Mouse (Mus musculus) kidney, embryonic 15.5 days (tissue): ENCODE measurements around the gene Cacng8. TPM values are rescaled to one million over a fixed set of nuclear protein-coding genes. Genes with fewer than 3 reads are reported as not detected.
"Not testable (repeated sequence)": the region's sequence is repeated elsewhere in the genome, so short reads cannot be mapped to it uniquely, and the experiment has no call there.

ENCODE experiments used
- ATAC-seq: fragments of 200-750 bp; cut with Nextera tagmentation; replicated peaks from 2 replicates; pipeline ENCODE4 v1.8.0; 2017; ENCODE audit warnings: moderate TSS enrichment; ENCODE audit not compliant: low FRiP score
- H3K27ac ChIP-seq: fragments of 300-500 bp; sonication (generic); 2 replicates; pipeline ENCODE4 v1.5.1; 2015; ENCODE audit warnings: mild to moderate bottlenecking, inconsistent platforms
- H3K27me3 ChIP-seq: fragments of 300-500 bp; sonication (generic); 2 replicates; pipeline ENCODE4 v1.6.1; 2015; ENCODE audit warnings: inconsistent platforms
- H3K36me3 ChIP-seq: fragments of 300-500 bp; sonication (generic); 2 replicates; pipeline ENCODE4 v1.6.1; 2015; ENCODE audit warnings: inconsistent platforms
- H3K4me1 ChIP-seq: fragments of 300-500 bp; sonication (generic); 2 replicates; pipeline ENCODE4 v1.6.1; 2015; ENCODE audit warnings: inconsistent platforms
- H3K4me2 ChIP-seq: fragments of 300-500 bp; sonication (generic); 2 replicates; pipeline ENCODE4 v1.6.1; 2015; ENCODE audit warnings: moderate library complexity, mild to moderate bottlenecking, inconsistent platforms
- H3K4me3 ChIP-seq: fragments of 300-500 bp; sonication (generic); replicated peaks from 2 replicates; pipeline ENCODE4 v1.5.1; 2015; ENCODE audit warnings: mild to moderate bottlenecking, inconsistent platforms
- H3K9ac ChIP-seq: fragments of 300-500 bp; sonication (generic); 2 replicates; pipeline ENCODE4 v1.6.1; 2015; ENCODE audit warnings: mild to moderate bottlenecking, inconsistent platforms
- H3K9me3 ChIP-seq: fragments of 300-500 bp; sonication (generic); replicated peaks from 2 replicates; pipeline ENCODE4 v1.6.1; 2016; ENCODE audit warnings: inconsistent platforms
- WGBS: fragments of 180-500 bp; shearing (Covaris S2); methylation state at CpG from one replicate; pipeline ENCODE4 v1.1.7; 2015; ENCODE audit warnings: mixed read lengths; 5-methylcytosine and 5-hydroxymethylcytosine counted together
- polyA plus RNA-seq: library from polyadenylated mRNA; unstranded; fragments of >200 nt; fragmentation: Nextera tagmentation; extraction: Ambion mirVana; gene quantifications from 2 replicates; pipeline ENCODE4 v1.2.1, GENCODE M21; 2015

Cacng8 gene
- polyA plus RNA-seq, 1 experiment from 2014 or later, result 1.9 TPM

GRCm38 (mm10) chr7:3389444-3390412, 755 bp upstream of the Cacng8 start:
- Histone ChIP-seq H3K27ac (peak overlapping the region; percentile 37; the same call in 1 of the 2 replicates), H3K9me3 (no peaks in the 10 kb centered on the region), H3K4me3 (peak overlapping the region; percentile 32), H3K4me2 (peak overlapping the region; percentile 56), H3K9ac (no peak overlapping the region), H3K4me1 (peaks cover 17% of the 10 kb centered on the region), H3K36me3 (no peaks in the 10 kb centered on the region), H3K27me3 (no peaks in the 10 kb centered on the region)
- no peak; the same call in 1 of the 2 replicates for ATAC-seq
- WGBS, result under 1% methylated on average over 16 of the region's 17 CpGs

GRCm38 (mm10) chr7:3391081-3391451, 583 bp downstream of the Cacng8 start:
- Histone ChIP-seq H3K4me3 (peak overlapping the region; percentile 32), H3K27ac (no peak overlapping the region), H3K36me3 (no peaks in the 10 kb centered on the region), H3K4me2 (peak overlapping the region; percentile 56), H3K9me3 (no peaks in the 10 kb centered on the region), H3K27me3 (no peaks in the 10 kb centered on the region), H3K4me1 (peaks cover 17% of the 10 kb centered on the region), H3K9ac (no peak overlapping the region)
- WGBS, result 6% methylated on average over 12 of the region's 12 CpGs
- ATAC-seq, result no peak

GRCm38 (mm10) chr7:3391809-3392208, 1.3 kb downstream of the Cacng8 start:
- peaks cover 17% of the 10 kb centered on the region for H3K4me1 ChIP-seq
- peak overlapping the region; percentile 56 for H3K4me2 ChIP-seq
- ATAC-seq, result no peak
- H3K4me3 ChIP-seq, result no peak overlapping the region
- H3K27me3 ChIP-seq, result no peaks in the 10 kb centered on the region
- no peak overlapping the region for H3K27ac ChIP-seq
- WGBS, result 25% methylated on average over 4 of the region's 4 CpGs
- H3K9ac ChIP-seq, result no peak overlapping the region
- no peaks in the 10 kb centered on the region for H3K9me3 ChIP-seq
- no peaks in the 10 kb centered on the region for H3K36me3 ChIP-seq

DNA sequence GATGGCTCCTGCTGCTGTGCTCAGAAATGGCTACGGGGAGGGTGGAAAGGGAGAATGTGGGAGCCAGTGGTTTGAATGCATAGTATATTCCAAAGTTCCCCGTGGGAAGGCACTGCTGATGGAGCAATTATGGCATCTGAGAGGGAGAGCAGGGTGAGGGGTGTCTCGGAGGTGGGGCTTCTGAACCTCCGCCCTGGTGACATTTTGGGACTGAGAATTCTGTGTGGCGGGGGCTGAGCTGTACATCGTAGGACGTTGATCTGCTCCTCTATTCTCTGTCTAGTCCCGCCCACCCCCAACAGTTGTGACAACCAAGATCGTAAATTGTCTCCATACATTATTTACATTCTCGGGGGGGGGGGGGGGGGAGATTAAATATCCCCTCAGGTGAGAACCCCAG, 6.9 kb downstream of the Cacng8 start:
- H3K4me2 ChIP-seq, result no peak overlapping the region
- 57% methylated on average over 10 of the region's 10 CpGs for WGBS
- no peak overlapping the region for H3K27ac ChIP-seq
- no peak overlapping the region for H3K9ac ChIP-seq
- no peak overlapping the region for H3K4me3 ChIP-seq
- no peaks in the 10 kb centered on the region for H3K36me3 ChIP-seq
- H3K9me3 ChIP-seq, result no peaks in the 10 kb centered on the region
- no peaks in the 10 kb centered on the region for H3K27me3 ChIP-seq
- 0 out of 2 replicates have a peak, but pooled peaks cover 7% of the 10 kb centered on the region for H3K4me1 ChIP-seq
- no peak for ATAC-seq

DNA sequence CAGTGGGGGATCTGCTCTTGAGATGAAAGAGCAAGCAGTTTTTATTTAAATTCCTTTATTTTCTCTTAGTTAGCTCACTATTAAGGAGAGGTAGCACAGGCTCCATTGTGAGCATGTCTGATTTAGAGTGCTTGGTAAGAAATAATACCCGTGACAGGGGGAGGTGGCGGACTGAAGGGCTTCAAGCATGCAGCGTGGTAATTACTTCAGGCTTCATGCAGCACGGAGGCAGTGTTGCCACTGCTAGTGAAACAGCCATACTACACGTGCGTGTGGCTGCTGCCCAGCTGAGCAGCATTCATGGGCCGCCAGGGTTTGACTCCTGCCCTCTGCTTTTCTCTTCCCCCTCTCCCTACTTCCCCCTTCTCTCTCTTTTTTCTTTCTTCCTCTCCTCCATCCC, 7.3 kb downstream of the Cacng8 start:
- no peaks in the 10 kb centered on the region for H3K27me3 ChIP-seq
- H3K4me2 ChIP-seq, result no peak overlapping the region
- WGBS, result 40% methylated on average over 7 of the region's 7 CpGs
- 0 out of 2 replicates have a peak, but pooled peaks cover 7% of the 10 kb centered on the region for H3K4me1 ChIP-seq
- no peak overlapping the region for H3K4me3 ChIP-seq
- no peak overlapping the region for H3K9ac ChIP-seq
- no peak for ATAC-seq
- H3K36me3 ChIP-seq, result no peaks in the 10 kb centered on the region
- H3K27ac ChIP-seq, result no peak overlapping the region
- H3K9me3 ChIP-seq, result no peaks in the 10 kb centered on the region

- 90% methylated on average over 8 of the region's 8 CpGs for WGBS
- H3K36me3 ChIP-seq, H3K4me1 ChIP-seq, H3K4me2 ChIP-seq, H3K9ac ChIP-seq, H3K27me3 ChIP-seq, H3K9me3 ChIP-seq, H3K27ac ChIP-seq, H3K4me3 ChIP-seq, ATAC-seq: not testable (repeated sequence)
Observed at GRCm38 (mm10) chr7:3398363-3398762, 7.9 kb downstream of the Cacng8 start.

- Histone ChIP-seq H3K4me3 (no peak overlapping the region), H3K27ac (no peak overlapping the region), H3K4me1 (0 out of 2 replicates have a peak, but pooled peaks cover 7% of the 10 kb centered on the region), H3K27me3 (no peaks in the 10 kb centered on the region), H3K36me3 (no peaks in the 10 kb centered on the region), H3K9me3 (no peaks in the 10 kb centered on the region), H3K4me2 (no peak overlapping the region), H3K9ac (no peak overlapping the region)
- no peak for ATAC-seq
Observed at GRCm38 (mm10) chr7:3399937-3400336, 9.5 kb downstream of the Cacng8 start.

GRCm38 (mm10) chr7:3409729-3410520, 19.4 kb downstream of the Cacng8 start:
- WGBS, result 65% methylated on average over 11 of the region's 11 CpGs
- H3K36me3 ChIP-seq, result no peaks in the 10 kb centered on the region
- no peak for ATAC-seq
- H3K27me3 ChIP-seq, result peaks cover 54% of the 10 kb centered on the region
- no peak overlapping the region for H3K4me3 ChIP-seq
- H3K27ac ChIP-seq, result no peak overlapping the region
- no peak overlapping the region for H3K9ac ChIP-seq
- no peaks in the 10 kb centered on the region for H3K9me3 ChIP-seq
- peaks cover 19% of the 10 kb centered on the region for H3K4me1 ChIP-seq
- H3K4me2 ChIP-seq, result no peak overlapping the region

DNA sequence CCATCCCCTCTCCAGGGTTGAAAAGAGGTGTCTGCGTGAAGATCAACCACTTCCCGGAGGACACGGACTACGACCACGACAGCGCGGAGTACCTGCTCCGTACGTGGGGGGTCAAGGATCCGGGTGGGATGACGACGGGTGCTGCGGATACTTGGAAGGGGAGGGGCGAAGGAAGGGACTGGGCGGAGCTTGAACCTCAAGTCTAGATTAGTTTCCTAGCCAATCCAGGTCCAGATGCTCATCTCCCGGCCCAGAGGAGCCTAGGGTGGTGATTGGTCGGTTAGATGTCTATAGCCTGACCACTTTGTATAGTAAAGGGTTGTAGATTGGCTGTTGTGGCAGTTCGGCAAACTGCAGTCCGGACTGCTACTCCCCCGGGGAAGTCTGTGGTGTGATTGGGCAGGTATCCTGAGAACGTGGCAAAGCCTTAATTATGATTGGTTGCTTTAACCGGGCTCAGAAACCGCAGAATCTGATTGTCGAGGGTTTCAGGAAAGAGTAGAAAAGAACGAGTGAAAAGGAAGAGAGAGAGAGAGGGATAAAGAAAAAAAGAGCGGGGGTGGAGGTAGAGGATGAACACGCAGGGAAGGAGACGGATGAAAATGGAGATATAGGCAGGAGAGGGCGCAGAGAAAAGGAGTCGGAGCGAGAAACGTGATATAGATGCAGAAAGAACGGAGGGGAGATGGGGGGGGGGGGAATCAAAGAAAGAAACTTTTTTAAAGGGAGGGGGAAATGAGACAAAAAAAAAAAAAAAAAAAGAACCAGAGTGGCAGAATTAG, 20.9 kb downstream of the Cacng8 start:
- Histone ChIP-seq H3K4me3 (peak overlapping the region; percentile 45), H3K4me2 (peak overlapping the region; percentile 73), H3K9me3 (no peaks in the 10 kb centered on the region), H3K4me1 (peaks cover 29% of the 10 kb centered on the region), H3K27ac (no peak overlapping the region), H3K27me3 (peaks cover 69% of the 10 kb centered on the region), H3K36me3 (no peaks in the 10 kb centered on the region), H3K9ac (peak overlapping the region; percentile 23; the same call in 1 of the 2 replicates)
- under 1% methylated on average over 33 of the region's 33 CpGs for WGBS
- ATAC-seq, result peak; percentile 85

DNA sequence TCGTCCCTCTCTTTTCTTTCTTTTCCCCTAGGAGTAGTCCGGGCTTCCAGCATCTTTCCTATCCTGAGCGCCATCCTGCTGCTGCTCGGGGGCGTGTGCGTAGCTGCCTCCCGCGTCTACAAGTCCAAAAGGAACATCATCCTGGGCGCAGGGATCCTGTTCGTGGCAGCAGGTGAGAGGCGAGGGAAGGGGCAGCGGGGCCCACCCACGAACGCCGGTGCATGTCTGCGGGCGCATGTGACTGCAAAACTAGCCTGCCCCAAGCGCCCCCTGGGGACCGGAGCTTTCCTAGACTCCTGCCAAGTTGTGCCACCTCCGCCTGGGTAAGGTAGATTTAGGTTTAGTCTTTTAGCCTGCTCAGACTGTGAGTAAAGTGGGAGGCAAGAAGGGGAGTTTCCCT, 21.6 kb downstream of the Cacng8 start:
- H3K9ac ChIP-seq, result 0 out of 2 replicates have a peak overlapping the region, but pooled peaks have one; percentile 29
- H3K4me3 ChIP-seq, result peak overlapping the region; percentile 45
- no peak overlapping the region for H3K27ac ChIP-seq
- H3K9me3 ChIP-seq, result no peaks in the 10 kb centered on the region
- 2% methylated on average over 20 of the region's 20 CpGs for WGBS
- peak overlapping the region; percentile 73 for H3K4me2 ChIP-seq
- peaks cover 75% of the 10 kb centered on the region for H3K27me3 ChIP-seq
- H3K4me1 ChIP-seq, result peaks cover 29% of the 10 kb centered on the region
- ATAC-seq, result no peak
- H3K36me3 ChIP-seq, result no peaks in the 10 kb centered on the region

- Histone ChIP-seq H3K4me3 (peak overlapping the region; percentile 61), H3K4me2 (peak overlapping the region; percentile 99), H3K4me1 (peaks cover 29% of the 10 kb centered on the region), H3K36me3 (no peaks in the 10 kb centered on the region), H3K27ac (no peak overlapping the region), H3K9me3 (no peaks in the 10 kb centered on the region), H3K9ac (peak overlapping the region; percentile 35; the same call in 1 of the 2 replicates), H3K27me3 (peaks cover 94% of the 10 kb centered on the region)
- WGBS, result under 1% methylated on average over 47 of the region's 47 CpGs
- ATAC-seq, result 0 out of 2 replicates have a peak, but pooled peaks have one; percentile 3
Observed at GRCm38 (mm10) chr7:3414888-3415287, 24.4 kb downstream of the Cacng8 start.
